Mouse (Mus musculus): Measurements from ENCODE around the gene Cpt1a. TPM values are rescaled to one million over a fixed set of nuclear protein-coding genes. Genes with fewer than 3 reads are reported as not detected.

Cpt1a gene
- polyA plus RNA-seq, 1 experiment from 2014 or later, result 8.0 TPM

GRCm38 (mm10) chr19:3373380-3373779 lies 51.2 kb downstream of the Cpt1a start:
- no peak overlapping the region for H3K27ac ChIP-seq (ENCODE audit: low read depth, low read length)
- DNase-seq (ENCODE audit: low spot score), result no peak
- H3K36me3 ChIP-seq (ENCODE audit: control insufficient read depth, insufficient read depth, low read length), result no peaks in the 10 kb centered on the region
- no peak for ATAC-seq (ENCODE audit: insufficient read depth, low FRiP score, low TSS enrichment)
- H3K4me1 ChIP-seq (ENCODE audit: control insufficient read depth, insufficient read depth, low read length), result no peaks in the 10 kb centered on the region
- H3K9me3 ChIP-seq (ENCODE audit: control insufficient read depth, low read length), result no peaks in the 10 kb centered on the region
- H3K27me3 ChIP-seq (ENCODE audit: control insufficient read depth, insufficient read depth, low read length), result no peaks in the 10 kb centered on the region
- H3K4me3 ChIP-seq (ENCODE audit: low read depth, low read length), result no peak overlapping the region
- 70% methylated on average over 12 of the region's 12 CpGs for WGBS
- no peak overlapping the region for H3K4me2 ChIP-seq (ENCODE audit: low read depth)
- H3K9ac ChIP-seq (ENCODE audit: low read length), result no peak overlapping the region

DNA sequence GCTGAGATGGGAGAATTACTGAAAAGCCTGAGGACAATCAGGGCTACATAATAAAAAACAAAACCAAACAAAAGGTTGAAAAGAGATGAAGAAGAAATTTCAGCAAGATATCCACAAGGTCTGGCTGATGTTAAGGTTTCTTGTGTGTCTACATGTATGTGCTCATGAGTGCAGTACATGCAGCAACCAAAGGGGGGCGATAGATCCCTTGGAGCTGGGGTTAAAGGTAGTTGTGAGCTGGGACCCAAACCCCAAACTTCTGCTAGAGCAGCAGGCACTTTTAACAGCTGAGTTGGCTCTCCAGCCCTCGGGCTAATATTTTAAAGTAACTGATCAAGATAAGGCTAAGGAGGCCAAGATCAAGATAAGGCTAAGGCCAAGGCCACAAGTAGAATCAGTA lies 51.9 kb downstream of the Cpt1a start:
- H3K9ac ChIP-seq (ENCODE audit: low read length), result no peak overlapping the region
- WGBS, result 62% methylated on average over 2 of the region's 2 CpGs
- ATAC-seq (ENCODE audit: insufficient read depth, low FRiP score, low TSS enrichment) (no peak), DNase-seq (ENCODE audit: low spot score) (no peak)
- H3K4me3 ChIP-seq (ENCODE audit: low read depth, low read length), result no peak overlapping the region
- no peaks in the 10 kb centered on the region for H3K27me3 ChIP-seq (ENCODE audit: control insufficient read depth, insufficient read depth, low read length)
- no peaks in the 10 kb centered on the region for H3K36me3 ChIP-seq (ENCODE audit: control insufficient read depth, insufficient read depth, low read length)
- H3K27ac ChIP-seq (ENCODE audit: low read depth, low read length), result no peak overlapping the region
- H3K4me1 ChIP-seq (ENCODE audit: control insufficient read depth, insufficient read depth, low read length), result no peaks in the 10 kb centered on the region
- no peak overlapping the region for H3K4me2 ChIP-seq (ENCODE audit: low read depth)
- no peaks in the 10 kb centered on the region for H3K9me3 ChIP-seq (ENCODE audit: control insufficient read depth, low read length)

DNA sequence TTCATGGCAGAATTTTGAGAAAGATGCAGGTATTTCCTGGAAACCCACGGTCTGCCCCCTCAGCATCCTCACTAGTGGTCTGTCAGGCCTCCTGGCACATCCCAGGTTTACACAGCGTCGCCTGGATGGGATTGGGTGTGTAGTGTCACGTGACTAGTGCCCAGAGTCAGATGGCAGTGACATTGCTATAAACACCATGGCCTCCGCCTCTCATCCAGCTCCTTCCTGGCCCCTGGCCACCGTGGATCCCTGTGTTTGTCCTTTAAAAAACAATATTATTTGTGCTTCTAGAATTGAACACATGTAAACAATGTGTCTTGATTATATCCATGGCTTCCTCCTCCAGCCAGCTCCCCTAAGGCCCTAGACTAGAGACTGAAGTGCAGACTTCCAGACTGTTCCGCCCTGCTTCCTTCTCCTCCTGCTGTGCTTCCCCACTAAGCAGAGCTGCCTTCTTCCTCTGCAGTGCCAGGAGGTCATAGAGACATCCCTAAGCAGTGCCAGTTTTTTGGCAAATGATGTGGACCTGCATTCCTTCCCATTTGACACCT lies 53.9 kb downstream of the Cpt1a start:
- WGBS, result 70% methylated on average over 7 of the region's 7 CpGs
- ATAC-seq (ENCODE audit: insufficient read depth, low FRiP score, low TSS enrichment) (no peak), DNase-seq (ENCODE audit: low spot score) (peak; percentile 5)
- Histone ChIP-seq H3K4me2 (ENCODE audit: low read depth) (no peak overlapping the region), H3K36me3 (ENCODE audit: control insufficient read depth, insufficient read depth, low read length) (no peaks in the 10 kb centered on the region), H3K27me3 (ENCODE audit: control insufficient read depth, insufficient read depth, low read length) (no peaks in the 10 kb centered on the region), H3K4me3 (ENCODE audit: low read depth, low read length) (no peak overlapping the region), H3K27ac (ENCODE audit: low read depth, low read length) (no peak overlapping the region), H3K9ac (ENCODE audit: low read length) (no peak overlapping the region), H3K9me3 (ENCODE audit: control insufficient read depth, low read length) (no peaks in the 10 kb centered on the region), H3K4me1 (ENCODE audit: control insufficient read depth, insufficient read depth, low read length) (no peaks in the 10 kb centered on the region)

DNA sequence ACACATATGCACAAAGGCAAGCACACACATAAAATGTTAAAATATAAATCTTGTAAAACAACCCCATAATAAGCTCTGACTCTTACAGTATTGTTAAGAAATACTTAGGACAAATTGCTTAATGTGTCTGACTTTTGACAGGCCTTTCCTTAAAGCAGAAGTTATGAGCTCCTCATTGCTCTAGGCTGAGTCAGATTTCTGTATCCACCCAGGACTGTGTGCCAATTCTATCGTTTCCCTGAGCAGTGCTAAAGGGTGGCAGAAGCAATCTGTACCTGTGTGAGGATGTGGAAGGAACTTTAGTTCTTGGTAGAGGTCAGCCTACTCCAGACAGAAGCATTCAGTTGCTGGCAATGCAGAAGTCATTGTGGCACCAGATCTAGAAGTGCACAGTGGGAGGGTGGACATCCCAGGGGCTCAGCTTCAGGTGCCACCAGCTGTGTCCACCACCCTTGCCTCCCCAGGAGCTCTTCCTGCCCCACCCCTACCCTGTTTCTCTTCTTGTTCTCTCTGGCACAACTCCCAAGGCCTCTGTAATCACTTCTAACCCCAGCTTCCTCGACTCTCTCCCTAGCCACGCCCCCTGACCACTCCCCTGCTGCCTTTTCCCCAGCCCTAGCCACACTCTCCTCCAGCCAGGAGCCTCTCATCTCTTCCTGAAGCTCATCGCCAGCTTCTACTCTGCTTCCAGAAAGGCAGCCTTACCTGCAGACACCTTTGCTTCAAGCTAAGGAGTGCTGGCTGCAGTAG lies 55.0 kb downstream of the Cpt1a start:
- no peak overlapping the region for H3K27ac ChIP-seq (ENCODE audit: low read depth, low read length)
- H3K4me2 ChIP-seq (ENCODE audit: low read depth), result no peak overlapping the region
- H3K36me3 ChIP-seq (ENCODE audit: control insufficient read depth, insufficient read depth, low read length), result no peaks in the 10 kb centered on the region
- no peaks in the 10 kb centered on the region for H3K9me3 ChIP-seq (ENCODE audit: control insufficient read depth, low read length)
- H3K9ac ChIP-seq (ENCODE audit: low read length), result no peak overlapping the region
- no peak for ATAC-seq (ENCODE audit: insufficient read depth, low FRiP score, low TSS enrichment)
- H3K4me3 ChIP-seq (ENCODE audit: low read depth, low read length), result no peak overlapping the region
- no peaks in the 10 kb centered on the region for H3K4me1 ChIP-seq (ENCODE audit: control insufficient read depth, insufficient read depth, low read length)
- no peaks in the 10 kb centered on the region for H3K27me3 ChIP-seq (ENCODE audit: control insufficient read depth, insufficient read depth, low read length)
- no peak for DNase-seq (ENCODE audit: low spot score)
- 36% methylated on average over 4 of the region's 4 CpGs for WGBS

DNA sequence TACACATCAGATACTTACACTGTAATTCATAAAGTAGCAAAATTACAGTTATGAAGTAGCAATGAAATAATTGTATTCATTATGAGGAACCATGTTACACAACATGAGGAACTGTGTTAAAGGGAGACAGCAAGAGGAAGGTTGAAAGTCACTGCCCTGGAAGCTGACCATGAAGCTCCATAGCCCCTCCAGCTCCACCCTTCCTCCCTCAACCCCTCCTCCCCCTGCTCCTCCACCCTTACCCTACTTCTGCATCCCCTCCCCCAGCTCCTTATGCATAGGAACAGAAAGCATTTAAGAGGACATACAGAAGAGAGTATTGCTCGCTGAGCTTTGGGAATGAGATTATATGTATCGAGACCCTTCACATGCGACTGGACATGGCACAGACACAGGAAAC lies 56.5 kb downstream of the Cpt1a start:
- WGBS, result 92% methylated on average over 3 of the region's 3 CpGs
- H3K27me3 ChIP-seq (ENCODE audit: control insufficient read depth, insufficient read depth, low read length), result no peaks in the 10 kb centered on the region
- no peak for ATAC-seq (ENCODE audit: insufficient read depth, low FRiP score, low TSS enrichment)

GRCm38 (mm10) chr19:3388061-3388460 lies 65.9 kb downstream of the Cpt1a start:
- no peak for ATAC-seq (ENCODE audit: insufficient read depth, low FRiP score, low TSS enrichment)

More for the DNA sequence above, 56.5 kb downstream of the Cpt1a start:
- H3K27ac ChIP-seq (ENCODE audit: low read depth, low read length), result no peak overlapping the region
- no peak overlapping the region for H3K4me2 ChIP-seq (ENCODE audit: low read depth)
- H3K4me3 ChIP-seq (ENCODE audit: low read depth, low read length), result no peak overlapping the region
- no peak for DNase-seq (ENCODE audit: low spot score)
- H3K9me3 ChIP-seq (ENCODE audit: control insufficient read depth, low read length), result no peaks in the 10 kb centered on the region
- no peaks in the 10 kb centered on the region for H3K36me3 ChIP-seq (ENCODE audit: control insufficient read depth, insufficient read depth, low read length)
- H3K4me1 ChIP-seq (ENCODE audit: control insufficient read depth, insufficient read depth, low read length), result no peaks in the 10 kb centered on the region
- no peak overlapping the region for H3K9ac ChIP-seq (ENCODE audit: low read length)

GRCm38 (mm10) chr19:3388629-3389057 lies 66.5 kb downstream of the Cpt1a start, which contains the start of gene Tesmin:
Gene Tesmin, plus strand, starts transcription at chr19:3388857.
- ATAC-seq (ENCODE audit: insufficient read depth, low FRiP score, low TSS enrichment) (peak; percentile 83), DNase-seq (ENCODE audit: low spot score) (peak; percentile 85)
- no peaks in the 10 kb centered on the region for H3K36me3 ChIP-seq (ENCODE audit: control insufficient read depth, insufficient read depth, low read length)
- H3K4me2 ChIP-seq (ENCODE audit: low read depth), result peak within 1 kb of the TSS; percentile 67
- peak within 1 kb of the TSS; percentile 47 for H3K9ac ChIP-seq (ENCODE audit: low read length)
- WGBS, result 3% methylated on average over 26 of the region's 33 CpGs
- no peaks in the 10 kb centered on the region for H3K9me3 ChIP-seq (ENCODE audit: control insufficient read depth, low read length)
- peak within 1 kb of the TSS; percentile 29 for H3K4me3 ChIP-seq (ENCODE audit: low read depth, low read length)
- H3K4me1 ChIP-seq (ENCODE audit: control insufficient read depth, insufficient read depth, low read length), result no peaks in the 10 kb centered on the region
- H3K27ac ChIP-seq (ENCODE audit: low read depth, low read length), result no peak within 1 kb of the TSS
- no peaks in the 10 kb centered on the region for H3K27me3 ChIP-seq (ENCODE audit: control insufficient read depth, insufficient read depth, low read length)

More at GRCm38 (mm10) chr19:3388061-3388460, 65.9 kb downstream of the Cpt1a start:
- no peak overlapping the region for H3K4me2 ChIP-seq (ENCODE audit: low read depth)
- H3K9ac ChIP-seq (ENCODE audit: low read length), result no peak overlapping the region
- 77% methylated on average over 6 of the region's 6 CpGs for WGBS
- DNase-seq (ENCODE audit: low spot score), result no peak
- H3K36me3 ChIP-seq (ENCODE audit: control insufficient read depth, insufficient read depth, low read length), result no peaks in the 10 kb centered on the region
- H3K27ac ChIP-seq (ENCODE audit: low read depth, low read length), result no peak overlapping the region
- H3K4me3 ChIP-seq (ENCODE audit: low read depth, low read length), result no peak overlapping the region
- no peaks in the 10 kb centered on the region for H3K4me1 ChIP-seq (ENCODE audit: control insufficient read depth, insufficient read depth, low read length)
- no peaks in the 10 kb centered on the region for H3K9me3 ChIP-seq (ENCODE audit: control insufficient read depth, low read length)
- H3K27me3 ChIP-seq (ENCODE audit: control insufficient read depth, insufficient read depth, low read length), result no peaks in the 10 kb centered on the region

DNA sequence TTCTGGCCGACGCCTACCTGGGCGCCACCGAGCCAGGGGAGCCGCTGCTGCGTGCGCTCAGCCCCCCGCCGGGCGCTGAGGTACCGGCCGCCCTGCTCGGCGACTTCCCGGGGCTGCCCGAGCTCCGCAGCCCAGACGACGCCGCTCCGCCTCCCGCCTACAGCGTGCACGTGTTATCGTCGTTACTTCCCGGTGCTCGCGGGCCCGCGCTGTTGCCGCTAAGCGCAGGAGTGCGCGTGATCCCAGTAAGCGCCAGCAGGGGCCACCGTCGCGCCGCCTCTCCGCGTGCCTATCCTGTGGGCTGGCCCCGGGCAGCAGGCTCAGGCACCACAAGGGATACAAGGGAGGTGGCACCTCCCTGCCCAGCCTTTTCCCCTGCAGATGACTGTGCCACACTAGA lies 67.0 kb downstream of the Cpt1a start:
- DNase-seq (ENCODE audit: low spot score), result peak; percentile 87
- Histone ChIP-seq H3K36me3 (ENCODE audit: control insufficient read depth, insufficient read depth, low read length) (no peaks in the 10 kb centered on the region), H3K9me3 (ENCODE audit: control insufficient read depth, low read length) (no peaks in the 10 kb centered on the region), H3K4me3 (ENCODE audit: low read depth, low read length) (peak overlapping the region; percentile 29), H3K27me3 (ENCODE audit: control insufficient read depth, insufficient read depth, low read length) (no peaks in the 10 kb centered on the region), H3K4me1 (ENCODE audit: control insufficient read depth, insufficient read depth, low read length) (no peaks in the 10 kb centered on the region), H3K9ac (ENCODE audit: low read length) (peak overlapping the region; percentile 47), H3K4me2 (ENCODE audit: low read depth) (peak overlapping the region; percentile 67), H3K27ac (ENCODE audit: low read depth, low read length) (no peak overlapping the region)
- ATAC-seq (ENCODE audit: insufficient read depth, low FRiP score, low TSS enrichment), result peak; percentile 90
- WGBS, result under 1% methylated on average over 42 of the region's 43 CpGs

DNA sequence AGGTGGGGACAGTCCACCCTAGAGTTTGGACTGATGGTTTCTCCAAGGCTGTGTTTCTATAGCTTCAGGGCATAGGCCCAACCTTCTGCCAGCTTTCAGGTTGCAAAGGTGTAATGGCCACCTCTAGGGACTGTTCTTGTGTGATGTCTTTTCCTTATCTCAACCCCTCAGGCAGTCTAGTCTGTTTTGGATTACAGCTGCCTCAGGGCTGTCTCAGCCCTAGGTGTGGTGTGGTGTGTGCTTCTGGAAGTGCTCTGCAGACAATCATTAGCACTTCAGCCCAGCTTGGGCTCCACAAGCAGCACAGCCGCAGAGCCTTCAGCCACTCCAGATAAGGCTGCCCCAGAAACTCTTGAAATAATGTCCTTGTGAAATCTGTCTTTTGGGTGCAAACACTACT lies 70.2 kb downstream of the Cpt1a start:
- Histone ChIP-seq H3K27ac (ENCODE audit: low read depth, low read length) (no peak overlapping the region), H3K4me3 (ENCODE audit: low read depth, low read length) (no peak overlapping the region), H3K4me2 (ENCODE audit: low read depth) (no peak overlapping the region), H3K9me3 (ENCODE audit: control insufficient read depth, low read length) (no peaks in the 10 kb centered on the region), H3K4me1 (ENCODE audit: control insufficient read depth, insufficient read depth, low read length) (no peaks in the 10 kb centered on the region), H3K9ac (ENCODE audit: low read length) (no peak overlapping the region), H3K36me3 (ENCODE audit: control insufficient read depth, insufficient read depth, low read length) (no peaks in the 10 kb centered on the region), H3K27me3 (ENCODE audit: control insufficient read depth, insufficient read depth, low read length) (no peaks in the 10 kb centered on the region)
- 86% methylated on average over 1 of the region's 1 CpGs for WGBS
- no peak for DNase-seq (ENCODE audit: low spot score)
- no peak for ATAC-seq (ENCODE audit: insufficient read depth, low FRiP score, low TSS enrichment)

All from neural tube, embryonic 11.5 days (tissue).